Mouse (Mus musculus) C2C12 (cell line): ENCODE results near the gene Zmym4. TPM values are rescaled to one million over a fixed set of nuclear protein-coding genes. Genes with fewer than 3 reads are reported as not detected.
"Not testable (repeated sequence)": the region's sequence is repeated elsewhere in the genome, so short reads cannot be mapped to it uniquely, and the experiment has no call there.

ENCODE experiments used
- H3K27me3 ChIP-seq: one replicate; pipeline ENCODE4 v1.6.1; 2011; ENCODE audit not compliant: control insufficient read depth, insufficient read depth, insufficient read length
- H3K36me3 ChIP-seq: one replicate; pipeline ENCODE4 v1.6.1; 2011; ENCODE audit not compliant: control insufficient read depth, insufficient read depth
- H3K4me3 ChIP-seq: one replicate; pipeline ENCODE4 v1.5.1; 2011; ENCODE audit warnings: mild to moderate bottlenecking, control low read depth; ENCODE audit not compliant: poor library complexity, insufficient read depth, severe bottlenecking
- H3K79me2 ChIP-seq: one replicate; pipeline ENCODE4 v1.6.1; 2011; ENCODE audit not compliant: control insufficient read depth, insufficient read depth
- H3K79me3 ChIP-seq: one replicate; pipeline ENCODE4 v1.6.1; 2011; ENCODE audit warnings: low read depth, control low read depth
- H3ac ChIP-seq: one replicate; pipeline ENCODE3; 2011; ENCODE audit warnings: low read depth; ENCODE audit not compliant: control insufficient read depth, insufficient read length
- CEBPB ChIP-seq: IDR thresholded peaks from one replicate; pipeline ENCODE4 v1.6.1; 2011; ENCODE audit warnings: low read depth, mild to moderate bottlenecking, control low read depth, moderate library complexity
- CTCF ChIP-seq: IDR thresholded peaks from one replicate; pipeline ENCODE4 v1.5.1; 2011; ENCODE audit not compliant: control insufficient read depth, insufficient read depth, insufficient read length
- FOSL1 ChIP-seq: IDR thresholded peaks from one replicate; pipeline ENCODE4 v1.8.0; 2011; ENCODE audit warnings: mild to moderate bottlenecking, low read length; ENCODE audit not compliant: poor library complexity, insufficient read depth, severe bottlenecking
- MAX ChIP-seq: IDR thresholded peaks from one replicate; pipeline ENCODE4 v1.6.1; 2011; ENCODE audit warnings: mild to moderate bottlenecking, control low read depth
- MYOD1 ChIP-seq: IDR thresholded peaks from one replicate; pipeline ENCODE4 v1.6.1; 2011; ENCODE audit warnings: low read depth; ENCODE audit not compliant: control insufficient read depth, insufficient read length
- MYOG ChIP-seq: IDR thresholded peaks from one replicate; pipeline ENCODE4 v1.6.1; 2011; ENCODE audit not compliant: control insufficient read depth, insufficient read length; ENCODE audit errors: extremely low read depth
- USF1 ChIP-seq: IDR thresholded peaks from one replicate; pipeline ENCODE4 v1.6.1; 2011; ENCODE audit warnings: low read depth, mild to moderate bottlenecking, control low read depth, moderate library complexity
- polyA plus RNA-seq: library from polyadenylated mRNA; unstranded; fragments of >200 nt; fragmentation: generic; extraction: Trizol; gene quantifications from one replicate; pipeline ENCODE4 v1.2.1, GENCODE M21; 2012; ENCODE audit warnings: missing spikeins

Gene Zmym4
- polyA plus RNA-seq, 1 experiment: 6.7 TPM

DNA sequence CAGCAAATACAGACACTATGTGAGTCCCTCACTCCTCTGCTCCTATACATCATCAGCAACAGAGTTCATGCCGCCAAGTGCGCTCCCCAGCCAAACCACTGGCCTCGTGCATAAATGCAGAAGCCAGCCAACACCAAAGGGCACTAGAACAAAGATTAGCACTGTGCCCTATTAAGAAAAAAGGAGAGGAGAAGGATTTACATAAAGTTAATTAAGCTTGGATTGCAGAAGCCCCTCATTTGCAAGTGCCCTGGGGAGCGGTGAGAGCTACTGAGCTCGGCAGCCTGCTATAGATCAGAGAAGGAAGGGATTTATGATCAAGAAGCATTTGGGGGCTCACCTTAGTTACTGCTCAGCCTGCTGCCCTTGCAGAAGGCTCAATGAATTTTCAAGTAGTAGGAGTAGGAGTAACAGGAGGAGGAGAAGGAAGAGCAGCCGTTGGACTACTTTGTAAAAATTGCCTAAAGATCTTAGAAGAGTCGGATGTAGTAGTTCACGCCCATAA lies 32.7 kb upstream of the Zmym4 start:
- Histone ChIP-seq H3ac (no peak overlapping the region), H3K27me3 (peaks cover under 1% of the 10 kb centered on the region), H3K4me3 (no peak overlapping the region), H3K79me3 (no peaks in the 10 kb centered on the region), H3K79me2 (no peaks in the 10 kb centered on the region), H3K36me3 (no peaks in the 10 kb centered on the region)
- TF ChIP-seq USF1 (no peak), FOSL1 (no peak), MAX (no peak), MYOG (no peak), MYOD1 (no peak), CEBPB (no peak), CTCF (no peak)

DNA sequence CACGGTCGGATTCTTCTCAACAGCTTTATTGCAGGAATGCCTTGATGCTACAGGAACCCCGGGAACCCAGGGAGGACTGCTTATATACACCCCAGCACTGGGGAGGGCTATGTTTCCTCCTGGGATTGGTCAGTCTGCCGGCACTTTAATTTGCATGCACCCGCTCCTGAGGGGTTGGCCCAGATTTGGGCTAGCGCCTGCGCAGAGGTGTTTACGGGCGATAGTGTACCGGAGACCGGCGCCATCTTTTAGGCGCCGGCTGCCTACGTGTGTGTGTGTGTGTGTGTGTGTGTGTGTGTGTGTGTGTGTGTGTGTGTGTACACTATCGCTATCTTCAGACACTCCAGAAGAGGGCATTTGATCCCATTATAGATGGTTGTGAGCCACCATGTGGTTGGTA lies 31.4 kb upstream of the Zmym4 start:
- not testable (repeated sequence) for H3K79me3 ChIP-seq, H3K36me3 ChIP-seq, H3ac ChIP-seq, H3K27me3 ChIP-seq, H3K4me3 ChIP-seq, H3K79me2 ChIP-seq

DNA sequence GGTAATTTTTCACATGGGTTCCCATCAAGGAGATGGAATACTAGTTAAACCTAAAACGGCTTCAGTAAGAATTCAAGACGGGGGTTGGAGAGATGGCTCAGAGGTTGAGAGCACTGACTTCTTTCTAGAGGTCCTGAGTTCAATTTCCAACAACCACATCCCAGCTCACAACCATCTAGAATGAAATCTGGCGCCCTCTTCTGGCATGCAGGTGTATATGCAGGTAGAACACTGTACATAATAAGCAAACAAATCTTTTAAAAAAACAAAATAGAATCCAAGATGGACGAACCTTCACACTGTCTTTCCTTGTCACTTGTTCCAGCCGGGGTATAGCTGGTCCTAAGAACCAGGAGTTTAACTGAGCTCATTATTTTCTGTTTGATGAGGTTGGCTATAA lies 24.4 kb upstream of the Zmym4 start:
- H3ac ChIP-seq: no peak overlapping the region
- TF ChIP-seq CTCF (no peak), MAX (no peak), MYOD1 (no peak), USF1 (no peak), MYOG (no peak), FOSL1 (no peak), CEBPB (no peak)
- H3K79me3 ChIP-seq: no peaks in the 10 kb centered on the region
- no peaks in the 10 kb centered on the region for H3K79me2 ChIP-seq
- H3K4me3 ChIP-seq: no peak overlapping the region
- H3K27me3 ChIP-seq: no peaks in the 10 kb centered on the region
- no peaks in the 10 kb centered on the region for H3K36me3 ChIP-seq

DNA sequence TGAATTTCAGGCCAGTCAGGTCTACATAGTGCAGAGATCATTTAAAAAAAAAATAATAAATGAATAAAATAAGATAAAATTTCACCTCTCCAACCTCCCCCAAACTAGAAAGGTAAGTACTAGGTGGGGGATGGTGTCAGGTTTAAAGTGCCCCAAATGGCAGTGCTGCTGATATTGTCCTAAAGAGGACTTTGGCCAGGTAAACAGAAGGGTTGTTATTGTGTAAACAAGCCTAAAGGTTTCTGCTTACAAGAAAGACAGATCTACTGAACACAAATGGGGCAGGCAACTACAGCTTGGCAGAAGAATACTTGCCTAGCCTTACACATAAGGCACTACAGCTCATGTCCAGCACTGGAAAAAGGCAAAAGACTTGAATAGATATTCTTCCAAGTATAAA lies 22.6 kb upstream of the Zmym4 start:
- no peak overlapping the region for H3ac ChIP-seq
- no peaks in the 10 kb centered on the region for H3K79me3 ChIP-seq
- H3K27me3 ChIP-seq: no peaks in the 10 kb centered on the region
- no peaks in the 10 kb centered on the region for H3K36me3 ChIP-seq
- H3K4me3 ChIP-seq: no peak overlapping the region
- TF ChIP-seq CEBPB: no peak
- no peak for TF ChIP-seq MAX
- no peaks in the 10 kb centered on the region for H3K79me2 ChIP-seq

DNA sequence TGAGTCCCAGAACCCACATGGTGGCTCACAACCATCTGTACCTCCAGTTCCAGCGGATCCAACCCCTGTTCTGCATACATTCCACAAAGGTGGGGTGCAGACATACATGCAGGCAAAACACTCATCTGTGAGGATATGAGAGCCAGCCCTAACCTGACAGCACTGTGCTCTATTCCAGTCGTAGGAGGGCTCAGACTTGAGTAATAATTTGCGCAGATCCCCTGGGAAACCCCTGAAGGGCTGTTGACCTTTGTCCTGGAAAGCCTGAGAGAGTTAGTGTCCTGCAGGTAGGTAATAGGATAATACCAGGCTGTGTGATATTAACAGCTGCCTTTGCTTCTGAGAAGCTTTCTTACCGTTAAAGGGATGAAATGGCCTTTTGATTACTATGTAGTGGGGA lies 20.6 kb upstream of the Zmym4 start:
- Histone ChIP-seq H3K4me3 (no peak overlapping the region), H3K79me3 (no peaks in the 10 kb centered on the region), H3K79me2 (no peaks in the 10 kb centered on the region), H3K27me3 (no peaks in the 10 kb centered on the region), H3ac (no peak overlapping the region), H3K36me3 (no peaks in the 10 kb centered on the region)
- TF ChIP-seq FOSL1 (no peak), MYOG (no peak), CEBPB (no peak)

DNA sequence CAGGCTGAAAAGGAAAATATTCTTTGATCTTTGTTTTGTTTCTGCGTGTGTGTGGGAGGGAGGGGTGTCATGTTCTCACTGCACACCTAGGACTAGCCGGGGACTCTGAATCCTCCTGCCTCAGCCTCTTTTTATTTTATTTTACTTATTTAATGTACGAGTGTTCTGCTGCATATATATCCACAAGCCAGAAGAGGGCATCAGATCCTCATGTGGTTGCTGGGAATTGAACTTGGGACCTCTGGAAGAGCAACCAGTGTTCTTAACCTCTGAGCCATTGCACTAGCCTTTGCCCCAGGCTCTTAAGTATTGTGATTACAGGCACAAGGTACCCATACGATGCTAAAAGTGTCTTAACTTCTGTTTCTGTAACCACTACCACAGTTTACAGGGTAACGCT lies 18.8 kb upstream of the Zmym4 start:
- Histone ChIP-seq H3K79me2 (no peaks in the 10 kb centered on the region), H3K4me3 (no peak overlapping the region), H3ac (no peak overlapping the region), H3K27me3 (no peaks in the 10 kb centered on the region), H3K36me3 (no peaks in the 10 kb centered on the region), H3K79me3 (no peaks in the 10 kb centered on the region)
- TF ChIP-seq CEBPB (no peak), FOSL1 (no peak), USF1 (no peak), CTCF (no peak), MYOD1 (no peak)
